Mouse (Mus musculus): ENCODE measurements around the gene Fam213a. TPM values are rescaled to one million over a fixed set of nuclear protein-coding genes. Genes with fewer than 3 reads are reported as not detected.

The Fam213a gene
- polyA plus RNA-seq, 1 experiment from 2014 or later: 32.4 TPM

- H3K36me3 ChIP-seq (ENCODE audit: control insufficient read depth, insufficient read depth, low read length): no peaks in the 10 kb centered on the region
- no peaks in the 10 kb centered on the region for H3K9me3 ChIP-seq (ENCODE audit: control insufficient read depth, low read length)
- no peak for ATAC-seq (ENCODE audit: low FRiP score, low TSS enrichment)
- 62% methylated on average over 1 of the region's 1 CpGs for WGBS
- no peak for DNase-seq (ENCODE audit: low spot score)
- no peak overlapping the region for H3K4me3 ChIP-seq (ENCODE audit: low read depth, low read length)
- peaks cover 27% of the 10 kb centered on the region for H3K4me1 ChIP-seq (replicated peaks; ENCODE audit: control insufficient read depth, insufficient read depth)
- H3K27ac ChIP-seq (replicated peaks): peak overlapping the region; percentile 88; the same call in 1 of the 2 replicates
- H3K27me3 ChIP-seq (ENCODE audit: control insufficient read depth, insufficient read depth, low read length): no peaks in the 10 kb centered on the region
- H3K9ac ChIP-seq (ENCODE audit: low read length): peak overlapping the region; percentile 23; the same call in 1 of the 2 replicates
- TF ChIP-seq EP300 (optimal IDR thresholded peaks at IDR 0.05) (no peak), CTCF (IDR thresholded peaks at IDR 0.05; ENCODE audit: low read depth) (no peak)
- no peak overlapping the region for H3K4me2 ChIP-seq (replicated peaks; ENCODE audit: low read depth)
Measured at GRCm38 (mm10) chr14:40955146-40955545, 58.4 kb downstream of the Fam213a start.

DNA sequence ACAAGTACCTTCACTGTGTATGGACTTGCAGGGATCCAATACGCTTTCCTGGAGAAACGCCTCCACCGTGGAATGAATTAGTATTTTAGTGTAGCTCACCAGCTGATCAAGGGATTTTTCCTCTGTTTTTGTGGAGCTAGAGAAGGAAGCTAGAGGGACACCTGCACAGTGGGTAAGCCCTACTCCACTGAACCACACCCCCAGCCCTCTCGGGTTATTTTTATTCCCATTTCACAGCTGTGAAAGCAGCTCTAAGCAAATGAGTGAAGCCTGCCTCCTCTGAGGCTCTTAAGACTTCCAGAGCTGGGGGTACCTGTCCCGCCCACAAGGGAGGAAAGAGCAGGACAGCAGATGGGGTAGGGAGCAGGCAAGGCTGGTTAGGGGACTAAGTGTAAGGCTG is 60.2 kb downstream of the Fam213a start:
- 62% methylated on average over 5 of the region's 5 CpGs for whole genome bisulfite sequencing
- no peak overlapping the region for H3K9ac ChIP-seq (ENCODE audit: low read length)
- no peaks in the 10 kb centered on the region for H3K36me3 ChIP-seq (ENCODE audit: control insufficient read depth, insufficient read depth, low read length)
- H3K4me1 ChIP-seq (replicated peaks; ENCODE audit: control insufficient read depth, insufficient read depth): peaks cover 25% of the 10 kb centered on the region
- no peaks in the 10 kb centered on the region for H3K27me3 ChIP-seq (ENCODE audit: control insufficient read depth, insufficient read depth, low read length)
- H3K9me3 ChIP-seq (ENCODE audit: control insufficient read depth, low read length): no peaks in the 10 kb centered on the region
- no peak overlapping the region for H3K4me3 ChIP-seq (ENCODE audit: low read depth, low read length)
- TF ChIP-seq EP300 (optimal IDR thresholded peaks at IDR 0.05) (no peak), CTCF (IDR thresholded peaks at IDR 0.05; ENCODE audit: low read depth) (no peak)
- no peak overlapping the region for H3K27ac ChIP-seq (replicated peaks)
- no peak overlapping the region for H3K4me2 ChIP-seq (replicated peaks; ENCODE audit: low read depth)
- ATAC-seq (ENCODE audit: low FRiP score, low TSS enrichment) (no peak), DNase-seq (ENCODE audit: low spot score) (no peak)

- WGBS: 66% methylated on average over 2 of the region's 2 CpGs
- DNase-seq (ENCODE audit: low spot score): no peak
- TF ChIP-seq CTCF (IDR thresholded peaks at IDR 0.05; ENCODE audit: low read depth): no peak
- no peak for TF ChIP-seq EP300 (optimal IDR thresholded peaks at IDR 0.05)
- no peaks in the 10 kb centered on the region for H3K36me3 ChIP-seq (ENCODE audit: control insufficient read depth, insufficient read depth, low read length)
- H3K9ac ChIP-seq (ENCODE audit: low read length): no peak overlapping the region
- H3K27me3 ChIP-seq (ENCODE audit: control insufficient read depth, insufficient read depth, low read length): no peaks in the 10 kb centered on the region
- H3K27ac ChIP-seq (replicated peaks): no peak overlapping the region
- no peak for ATAC-seq (ENCODE audit: low FRiP score, low TSS enrichment)
- H3K9me3 ChIP-seq (ENCODE audit: control insufficient read depth, low read length): no peaks in the 10 kb centered on the region
- H3K4me1 ChIP-seq (replicated peaks; ENCODE audit: control insufficient read depth, insufficient read depth): peaks cover 21% of the 10 kb centered on the region
- H3K4me3 ChIP-seq (ENCODE audit: low read depth, low read length): no peak overlapping the region
- no peak overlapping the region for H3K4me2 ChIP-seq (replicated peaks; ENCODE audit: low read depth)
Measured at GRCm38 (mm10) chr14:40952715-40953114, 60.9 kb downstream of the Fam213a start.

DNA sequence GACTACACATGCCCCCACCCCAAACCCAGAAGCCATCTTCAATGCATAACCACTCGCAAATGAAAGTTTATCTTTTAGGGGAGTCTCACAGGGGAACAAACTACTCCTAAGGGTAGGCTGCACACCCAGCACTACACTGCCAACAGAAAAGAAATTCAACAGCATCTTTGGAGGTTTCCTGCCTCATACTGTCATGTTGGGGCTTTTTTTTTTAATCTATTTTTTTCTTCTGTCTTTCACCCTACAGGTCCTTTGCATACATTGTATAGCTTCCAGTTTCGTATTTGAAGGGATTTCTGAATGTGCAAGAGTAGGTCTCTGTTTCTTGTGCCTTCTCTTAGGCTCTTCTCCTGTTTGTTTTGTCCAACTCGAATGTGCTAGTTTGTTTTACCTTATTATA is 61.3 kb downstream of the Fam213a start:
- Histone ChIP-seq H3K4me1 (replicated peaks; ENCODE audit: control insufficient read depth, insufficient read depth) (peaks cover 20% of the 10 kb centered on the region), H3K27ac (replicated peaks) (no peak overlapping the region), H3K9me3 (ENCODE audit: control insufficient read depth, low read length) (no peaks in the 10 kb centered on the region), H3K4me2 (replicated peaks; ENCODE audit: low read depth) (no peak overlapping the region), H3K36me3 (ENCODE audit: control insufficient read depth, insufficient read depth, low read length) (no peaks in the 10 kb centered on the region), H3K27me3 (ENCODE audit: control insufficient read depth, insufficient read depth, low read length) (no peaks in the 10 kb centered on the region), H3K9ac (ENCODE audit: low read length) (no peak overlapping the region), H3K4me3 (ENCODE audit: low read depth, low read length) (no peak overlapping the region)
- ATAC-seq (ENCODE audit: low FRiP score, low TSS enrichment): no peak
- no peak for TF ChIP-seq EP300 (optimal IDR thresholded peaks at IDR 0.05)
- no peak for TF ChIP-seq CTCF (IDR thresholded peaks at IDR 0.05; ENCODE audit: low read depth)
- 68% methylated on average over 3 of the region's 3 CpGs for WGBS
- no peak for DNase-seq (ENCODE audit: low spot score)

DNA sequence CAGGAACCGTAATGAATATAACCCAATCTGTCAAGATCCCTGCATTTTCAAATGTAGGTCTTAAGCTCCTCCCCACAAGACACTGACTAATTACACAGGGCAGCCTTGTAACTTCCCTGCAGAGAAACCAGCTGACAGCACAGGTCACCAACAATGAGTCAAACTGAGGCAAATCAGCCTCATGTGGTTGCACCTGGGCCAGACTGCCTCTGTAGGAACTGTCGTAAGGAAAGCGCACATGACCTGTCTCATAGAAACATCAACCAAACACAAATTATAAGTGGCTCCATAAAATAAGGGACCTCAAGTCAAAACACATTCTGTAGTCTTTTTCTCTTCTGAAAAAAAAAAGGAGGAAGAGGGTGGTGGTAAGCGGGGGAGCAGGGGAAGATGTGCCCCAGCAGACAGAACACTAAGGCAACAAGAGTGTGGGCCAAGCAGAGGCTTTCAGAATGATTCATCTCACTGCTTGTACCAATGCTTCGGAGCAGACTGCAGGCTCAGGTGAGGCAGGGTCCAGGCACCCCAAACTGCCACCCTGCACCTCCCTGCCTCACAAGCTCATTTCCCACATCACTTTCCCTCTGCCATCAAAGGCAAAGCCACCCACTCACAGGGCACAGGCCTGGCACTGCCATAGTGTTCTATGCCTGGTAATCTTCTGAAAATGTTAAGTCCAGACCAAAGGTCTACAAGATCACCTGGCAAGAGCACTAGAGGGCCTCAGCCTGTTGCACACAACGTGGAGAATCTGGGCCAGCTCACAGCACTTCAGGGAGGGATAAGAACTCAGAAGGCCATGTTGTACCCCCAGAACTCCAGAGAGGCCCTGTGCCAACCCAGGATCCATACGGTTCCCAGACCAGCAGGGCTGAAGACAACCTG is 63.6 kb downstream of the Fam213a start:
- H3K27me3 ChIP-seq (ENCODE audit: control insufficient read depth, insufficient read depth, low read length): no peaks in the 10 kb centered on the region
- H3K36me3 ChIP-seq (ENCODE audit: control insufficient read depth, insufficient read depth, low read length): no peaks in the 10 kb centered on the region
- H3K4me1 ChIP-seq (replicated peaks; ENCODE audit: control insufficient read depth, insufficient read depth): peaks cover 2% of the 10 kb centered on the region; the same call in 1 of the 2 replicates
- no peak for DNase-seq (ENCODE audit: low spot score)
- WGBS: 67% methylated on average over 7 of the region's 7 CpGs
- no peak for TF ChIP-seq EP300 (optimal IDR thresholded peaks at IDR 0.05)
- no peak for TF ChIP-seq CTCF (IDR thresholded peaks at IDR 0.05; ENCODE audit: low read depth)
- H3K9me3 ChIP-seq (ENCODE audit: control insufficient read depth, low read length): no peaks in the 10 kb centered on the region
- no peak overlapping the region for H3K4me3 ChIP-seq (ENCODE audit: low read depth, low read length)
- peak overlapping the region; percentile 63 for H3K27ac ChIP-seq (replicated peaks)
- H3K9ac ChIP-seq (ENCODE audit: low read length): no peak overlapping the region
- ATAC-seq (ENCODE audit: low FRiP score, low TSS enrichment): no peak
- no peak overlapping the region for H3K4me2 ChIP-seq (replicated peaks; ENCODE audit: low read depth)

GRCm38 (mm10) chr14:40949047-40949446 is 64.5 kb downstream of the Fam213a start:
- no peaks in the 10 kb centered on the region for H3K36me3 ChIP-seq (ENCODE audit: control insufficient read depth, insufficient read depth, low read length)
- no peak overlapping the region for H3K4me2 ChIP-seq (replicated peaks; ENCODE audit: low read depth)
- H3K4me3 ChIP-seq (ENCODE audit: low read depth, low read length): no peak overlapping the region
- ATAC-seq (ENCODE audit: low FRiP score, low TSS enrichment) (no peak), DNase-seq (ENCODE audit: low spot score) (no peak)
- H3K9me3 ChIP-seq (ENCODE audit: control insufficient read depth, low read length): no peaks in the 10 kb centered on the region
- no peaks in the 10 kb centered on the region for H3K27me3 ChIP-seq (ENCODE audit: control insufficient read depth, insufficient read depth, low read length)
- 51% methylated on average over 3 of the region's 3 CpGs for WGBS
- H3K27ac ChIP-seq (replicated peaks): peak overlapping the region; percentile 84
- peaks cover 2% of the 10 kb centered on the region; the same call in 1 of the 2 replicates for H3K4me1 ChIP-seq (replicated peaks; ENCODE audit: control insufficient read depth, insufficient read depth)
- H3K9ac ChIP-seq (ENCODE audit: low read length): no peak overlapping the region
- no peak for TF ChIP-seq CTCF (IDR thresholded peaks at IDR 0.05; ENCODE audit: low read depth)
- no peak for TF ChIP-seq EP300 (optimal IDR thresholded peaks at IDR 0.05)
